Mouse (Mus musculus) naive thymus-derived CD4-positive, alpha-beta T cell, adult 2 months (primary cell): ENCODE measurements around the gene 4930453N24Rik.
A peak's percentile ranks its signal among the peaks of the same experiment; 100 is the strongest.

Experiments used
- DNase-seq: peaks from one replicate; pipeline ENCODE4 v3.0.0-alpha.2; 2011; ENCODE audit warnings: low read depth

The 4930453N24Rik gene

GRCm38 (mm10) chr16:64770521-64771430, at the start of gene 4930453N24Rik:
Gene 4930453N24Rik (minus strand): TSS chr16:64771161.
- peak; percentile 89 for DNase-seq

DNA sequence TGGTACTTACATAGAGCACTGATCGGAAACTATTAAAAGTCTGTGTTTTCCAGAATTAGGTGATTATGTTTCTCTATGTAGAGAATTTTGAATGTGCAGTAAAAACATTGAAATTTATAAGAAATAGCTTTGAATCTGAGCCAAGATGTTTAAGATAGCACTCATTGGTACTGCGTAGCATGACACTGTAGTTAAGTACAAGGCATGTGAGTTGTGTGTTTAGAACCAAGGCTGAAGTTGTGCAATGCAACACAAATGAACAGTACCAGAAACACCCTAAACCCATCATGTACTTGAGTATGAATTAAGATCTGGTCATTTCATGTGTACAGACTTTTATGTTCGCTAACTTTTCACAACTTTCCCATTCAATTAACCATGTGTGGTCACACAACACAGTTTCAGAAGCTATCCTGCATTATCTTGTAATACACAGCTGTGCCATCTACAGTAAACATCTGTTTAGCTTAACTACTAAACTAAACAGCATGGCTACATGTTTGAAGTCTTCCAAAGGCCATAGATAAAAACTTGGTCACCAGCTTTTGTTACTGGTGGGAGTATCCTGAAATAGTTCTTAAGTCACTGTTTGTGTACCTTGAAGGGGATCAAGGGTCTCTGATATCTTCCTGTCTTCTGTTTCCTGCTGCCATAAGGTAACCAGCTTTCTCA, 46.3 kb upstream of the 4930453N24Rik start:
- DNase-seq, result no peak

GRCm38 (mm10) chr16:64803041-64803440, 32.1 kb upstream of the 4930453N24Rik start:
- no peak for DNase-seq

DNA sequence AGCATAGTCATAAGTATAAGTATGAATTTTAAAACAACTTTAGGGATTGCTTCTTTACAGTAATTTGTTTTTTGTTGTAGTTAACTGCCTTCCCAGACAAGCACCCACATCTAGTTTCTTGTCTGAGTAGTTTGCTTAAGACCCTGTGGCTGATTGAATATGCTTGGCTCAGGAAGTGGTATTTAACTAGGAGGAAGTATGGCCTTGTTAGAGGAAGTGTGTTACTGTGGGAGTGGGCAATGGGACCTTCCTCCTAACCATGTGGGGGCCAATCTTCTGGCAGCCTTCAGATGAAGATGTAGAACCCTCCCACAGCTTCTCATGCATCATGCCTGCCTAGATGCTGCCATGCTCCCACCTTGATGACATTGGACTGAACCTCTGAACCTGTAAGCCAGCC, 30.7 kb upstream of the 4930453N24Rik start:
- DNase-seq, result peak; percentile 16

GRCm38 (mm10) chr16:64800393-64800792, 29.4 kb upstream of the 4930453N24Rik start:
- peak; percentile 59 for DNase-seq

GRCm38 (mm10) chr16:64794802-64795201, 23.8 kb upstream of the 4930453N24Rik start:
- no peak for DNase-seq

DNA sequence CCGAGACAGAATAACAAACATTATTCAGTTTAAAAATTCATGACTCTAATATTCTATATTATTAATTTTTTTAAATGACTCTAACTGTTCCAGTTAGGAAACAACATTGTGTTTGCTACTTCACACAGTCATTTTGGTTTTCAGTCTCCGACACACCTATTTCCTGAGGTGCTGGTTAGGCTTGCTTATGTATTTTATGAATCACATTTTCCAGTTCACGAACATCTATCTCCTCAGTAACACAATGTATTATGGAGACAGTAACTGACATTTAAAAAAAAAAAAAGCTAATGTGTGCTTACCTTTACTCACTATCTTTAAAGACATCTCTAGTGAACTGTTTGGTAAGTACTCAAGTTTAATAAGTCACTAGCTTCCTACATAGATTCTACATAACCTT, 18.7 kb upstream of the 4930453N24Rik start:
- peak; percentile 39 for DNase-seq

DNA sequence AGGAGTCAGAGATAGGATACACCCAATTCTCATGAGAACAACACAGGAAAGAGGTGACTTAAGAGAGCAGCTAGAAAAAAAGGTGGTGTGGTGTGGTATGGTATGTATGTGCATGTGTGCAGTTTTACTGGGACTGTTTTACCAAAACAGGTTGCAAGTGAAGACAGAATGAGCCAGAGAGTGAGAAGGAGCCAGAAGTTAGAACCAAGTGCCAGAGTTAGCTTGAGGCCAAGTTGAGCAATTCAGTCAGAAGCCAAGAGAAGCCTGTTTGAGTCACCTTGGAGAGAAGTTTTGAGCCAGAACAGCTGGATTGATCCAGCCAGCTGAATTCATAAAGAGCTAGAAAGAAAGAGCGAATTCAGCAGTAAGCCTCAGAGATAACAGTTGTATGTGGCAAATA, 4.6 kb upstream of the 4930453N24Rik start:
- DNase-seq, result no peak

- DNase-seq, result no peak
These were observed 464 bp upstream of the 4930453N24Rik start for GRCm38 (mm10) chr16:64771431-64771818.

DNA sequence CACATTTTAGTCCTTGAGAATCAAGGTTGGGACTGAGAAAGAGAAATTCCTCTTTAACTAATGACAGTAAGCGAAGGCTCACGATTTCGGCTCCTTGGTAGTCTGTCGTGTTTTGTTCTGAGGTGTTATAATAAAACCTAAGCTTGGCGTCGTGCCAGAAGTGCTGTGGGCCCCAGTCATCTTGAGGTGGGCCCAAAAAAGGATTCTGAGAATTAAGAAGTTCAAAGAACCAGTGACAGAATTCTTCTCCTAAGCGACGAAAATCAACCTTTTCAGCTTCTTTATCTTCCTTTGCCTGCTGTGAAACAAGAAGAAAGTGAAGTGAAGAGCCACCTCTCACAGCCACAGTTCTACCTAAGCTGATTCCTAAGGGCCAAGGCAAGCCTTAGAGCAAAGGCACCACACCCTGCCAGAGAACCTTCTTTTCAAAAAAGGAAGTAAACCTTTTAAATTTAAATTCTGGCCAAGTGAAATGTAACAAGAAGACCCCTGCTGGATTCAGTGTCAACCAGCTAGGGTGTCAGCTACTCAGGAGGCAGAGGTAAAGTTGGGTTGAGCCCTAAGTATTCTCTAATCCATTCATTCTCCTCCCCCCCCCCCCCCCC, 4.2 kb downstream of the 4930453N24Rik start:
- DNase-seq, result peak; percentile 64

GRCm38 (mm10) chr16:64759245-64759626, 11.7 kb downstream of the 4930453N24Rik start:
- DNase-seq, result peak; percentile 50

DNA sequence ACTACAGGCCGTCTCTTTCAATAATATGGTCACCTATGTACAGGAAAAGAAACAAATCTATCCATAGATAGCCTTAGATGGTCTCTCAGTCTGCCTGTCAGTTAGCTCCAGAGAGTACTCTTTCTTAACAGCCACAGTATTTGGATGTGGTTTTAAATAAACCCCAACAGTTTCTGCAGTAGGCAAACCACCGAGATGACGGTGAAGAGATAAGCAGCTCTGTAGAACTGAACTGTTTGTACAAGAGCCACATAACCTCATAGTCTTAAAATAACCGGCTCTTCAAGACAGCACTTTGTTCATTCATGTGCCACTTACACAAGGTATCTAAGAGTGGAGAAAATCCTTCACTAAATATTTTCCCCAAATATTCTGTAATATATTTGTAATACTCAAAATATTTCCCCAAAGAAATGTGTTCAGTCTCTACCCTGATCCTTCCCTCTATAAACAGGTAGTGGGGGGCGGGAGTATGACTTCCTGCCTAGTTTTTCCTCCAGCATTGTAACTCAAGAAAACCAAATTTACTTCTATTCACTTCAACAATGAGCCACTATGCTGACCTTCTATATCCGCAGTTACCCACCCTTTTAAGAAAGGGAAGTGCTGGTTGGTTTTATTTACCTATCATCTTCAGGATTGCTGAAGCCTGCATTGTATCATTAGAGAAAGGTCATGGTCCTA, 12.3 kb downstream of the 4930453N24Rik start:
- DNase-seq, result peak; percentile 84

DNA sequence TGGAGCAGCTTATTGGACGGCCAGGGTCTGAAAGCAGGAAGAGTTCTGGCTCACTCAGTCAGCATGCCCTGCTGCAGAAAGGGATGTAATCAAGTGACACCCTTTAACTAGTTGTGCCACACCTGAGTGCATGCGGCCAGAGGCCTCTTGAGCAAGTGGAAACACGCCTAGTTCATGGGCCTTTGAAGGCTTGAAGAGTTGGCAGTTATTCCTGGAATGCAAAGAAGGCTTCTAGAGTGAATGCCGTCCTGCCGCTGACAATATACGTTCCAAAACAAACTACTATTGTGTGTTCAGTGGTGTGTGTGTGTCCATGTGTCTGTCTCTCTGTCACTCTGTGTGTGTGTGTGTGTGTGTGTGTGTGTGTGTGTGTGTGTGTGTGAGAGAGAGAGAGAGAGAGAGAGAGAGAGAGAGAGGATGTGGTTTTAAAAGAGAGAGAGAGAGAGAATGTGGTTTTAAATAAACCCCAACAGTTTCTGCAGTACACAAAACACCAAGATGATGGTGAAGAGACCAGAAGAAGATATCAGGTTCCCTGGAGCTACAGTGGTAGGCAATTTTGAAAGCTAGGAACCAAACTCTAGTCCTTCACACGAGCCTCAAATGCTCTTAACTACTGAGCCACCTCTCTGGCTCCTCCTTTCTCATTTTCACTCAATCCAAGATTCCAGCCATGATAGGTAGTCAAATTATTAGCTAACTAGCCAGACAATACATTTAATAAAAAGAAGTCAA, 13.1 kb downstream of the 4930453N24Rik start:
- peak; percentile 81 for DNase-seq

DNA sequence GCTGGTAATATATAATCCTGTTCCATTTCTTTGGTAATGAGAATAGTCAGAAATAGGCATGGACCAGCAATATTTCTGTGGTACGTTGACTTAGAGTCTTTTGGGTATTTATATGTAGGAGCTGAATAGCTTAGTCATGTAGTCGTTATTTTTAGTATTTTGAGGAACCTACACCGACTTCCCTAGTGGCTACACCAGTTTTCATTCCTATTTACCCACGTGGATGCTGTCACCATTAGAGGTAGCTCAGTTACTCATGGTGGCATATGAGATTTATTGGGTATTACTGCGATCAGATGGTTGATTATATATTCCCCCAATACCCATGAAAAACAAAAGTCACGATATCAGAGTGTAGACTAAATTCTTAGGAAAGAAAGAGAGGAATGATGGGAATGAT, 14.6 kb downstream of the 4930453N24Rik start:
- no peak for DNase-seq

DNA sequence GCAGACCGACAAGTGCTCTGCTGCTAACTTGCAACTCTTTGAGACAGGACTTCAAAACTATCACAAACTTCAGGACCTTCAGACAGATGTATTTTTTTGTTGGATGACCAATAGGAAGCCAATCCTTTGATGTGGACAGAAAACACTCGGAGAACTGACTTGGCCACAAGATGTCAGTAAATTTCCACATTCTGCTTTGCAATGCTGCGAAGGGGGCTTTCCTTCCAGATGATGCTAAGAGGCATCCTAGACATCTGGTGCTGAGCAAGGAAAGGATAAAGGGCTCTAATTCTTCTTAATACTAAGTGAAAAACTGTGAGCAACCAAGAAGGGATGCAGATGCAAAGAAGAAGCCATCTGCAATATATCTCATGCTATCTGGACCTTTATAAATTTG, 16.2 kb downstream of the 4930453N24Rik start:
- no peak for DNase-seq

- no peak for DNase-seq
These were observed 16.8 kb downstream of the 4930453N24Rik start for GRCm38 (mm10) chr16:64753990-64754742.

DNA sequence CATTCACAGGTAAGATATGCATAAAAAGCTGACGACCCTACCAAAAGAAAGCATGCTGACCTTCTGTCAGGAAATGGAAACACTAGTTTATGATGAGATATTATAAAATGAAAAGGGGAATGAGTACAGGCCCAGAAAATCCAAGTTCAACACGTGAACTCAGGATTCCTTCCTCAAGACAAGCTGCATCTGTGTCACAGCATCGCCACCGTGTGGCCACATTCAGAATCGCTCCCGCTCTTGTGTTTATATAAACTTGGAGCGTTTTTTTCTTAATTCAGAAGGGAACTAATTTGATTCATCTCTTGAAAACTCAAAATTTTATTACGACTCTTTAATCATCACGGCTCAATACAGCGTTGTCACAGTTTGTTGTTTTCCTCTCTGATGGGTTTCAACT, 22.7 kb downstream of the 4930453N24Rik start:
- peak; percentile 85 for DNase-seq

GRCm38 (mm10) chr16:64745089-64745488, 25.9 kb downstream of the 4930453N24Rik start:
- DNase-seq, result no peak

DNA sequence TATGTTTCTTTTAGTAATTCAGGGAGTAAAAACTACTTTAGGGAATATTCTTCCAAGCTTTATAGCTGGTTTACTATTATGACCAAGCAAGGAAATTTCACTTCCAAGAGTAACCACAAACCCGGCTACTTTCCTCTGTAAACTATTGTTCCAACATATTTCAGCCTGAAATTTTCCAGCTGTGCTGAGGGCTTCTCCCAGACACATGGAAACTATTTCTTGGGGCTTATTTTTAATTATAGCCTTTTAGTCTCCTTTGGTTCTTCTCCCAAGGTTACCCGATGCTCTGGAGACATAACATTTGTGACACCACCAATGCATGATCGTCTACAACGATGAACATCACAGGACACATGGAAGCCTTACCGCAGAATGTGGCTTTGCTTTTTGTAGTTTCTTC, 33.7 kb downstream of the 4930453N24Rik start:
- DNase-seq, result no peak

DNA sequence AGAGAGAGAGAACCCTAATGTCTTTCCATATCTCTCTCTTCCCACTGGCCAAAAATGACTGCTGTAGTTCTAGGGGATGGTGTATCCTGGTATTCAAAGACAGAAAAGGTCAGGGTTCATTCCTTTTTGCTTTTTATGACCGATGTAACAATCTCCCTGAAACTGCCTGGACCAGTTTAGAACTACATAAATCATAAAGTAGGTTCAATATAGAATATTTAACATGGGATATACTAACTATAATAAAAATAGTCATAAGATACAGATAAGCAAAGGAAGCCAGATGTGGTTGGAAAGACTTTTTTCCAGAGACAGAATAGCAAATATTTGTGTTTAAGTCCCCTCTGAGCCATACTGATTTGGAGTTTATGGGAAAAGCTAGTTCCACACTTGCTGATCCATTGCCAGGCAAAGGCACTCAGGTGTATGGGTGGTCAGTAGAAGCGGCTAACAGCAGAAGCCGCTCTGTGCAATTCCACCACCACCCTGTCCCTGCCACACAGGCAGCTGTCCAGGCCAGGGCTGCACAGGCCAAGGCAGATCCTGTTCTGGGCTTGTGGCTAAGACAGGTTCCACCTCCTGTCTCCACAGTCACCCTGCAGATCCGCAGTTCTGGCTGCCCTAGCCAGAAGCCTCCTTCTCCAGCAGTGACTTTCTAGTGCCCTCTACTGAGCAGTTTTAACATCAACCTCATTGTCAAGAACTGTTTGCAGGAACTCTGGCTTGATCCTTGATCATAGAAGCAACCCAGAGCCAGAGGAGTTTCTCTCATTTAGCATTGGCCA, 47.5 kb downstream of the 4930453N24Rik start:
- DNase-seq, result peak; percentile 39
